36 mouse cellular contexts compared by ENCODE assay signal in genomic region chr1:177707571-177707970, GRCm38 (mm10). TPM values are rescaled to one million over a fixed set of nuclear protein-coding genes. Genes with fewer than 3 reads are reported as not detected.
"Had no signal": no experiment of that assay in that cellular context is flagged by ENCODE, and none has a peak within 500 bp of the region (broad histone marks: within the 10 kb centered on the region; RNA-seq: fewer than 3 reads in every experiment).

No protein-coding gene starts in this region.

- H3K4me3 ChIP-seq: limb, embryonic 10.5 days; limb, embryonic 12.5 days; limb, embryonic 13.5 days; limb, embryonic 15.5 days; liver, embryonic 12.5 days; liver, embryonic 13.5 days; liver, embryonic 15.5 days; lung, embryonic 15.5 days; megakaryocyte, embryonic 14.5 days; midbrain, embryonic 10.5 days; midbrain, embryonic 12.5 days; midbrain, embryonic 13.5 days; midbrain, embryonic 15.5 days; myocyte; neural tube, embryonic 12.5 days had no signal

- H3K4me1 ChIP-seq: limb, embryonic 12.5 days; lung, embryonic 15.5 days; neural tube, embryonic 12.5 days had no signal

- H3K9me3 ChIP-seq: limb, embryonic 10.5 days; limb, embryonic 15.5 days; liver, embryonic 12.5 days; liver, embryonic 15.5 days had no signal

- H3K9ac ChIP-seq: limb, embryonic 12.5 days; limb, embryonic 13.5 days; limb, embryonic 15.5 days; liver, embryonic 12.5 days; liver, embryonic 13.5 days; liver, embryonic 14.5 days; liver, embryonic 15.5 days; liver, postnatal 0 days; lung, embryonic 14.5 days; lung, embryonic 15.5 days; midbrain, embryonic 12.5 days; midbrain, embryonic 13.5 days; midbrain, embryonic 15.5 days; neural tube, embryonic 12.5 days had no signal

- DNase-seq: left cerebral cortex, postnatal 4 days; liver; liver, embryonic 13.5 days; liver, postnatal 0 days; lung, adult 18-20 months; lung, adult 2 months; lung, embryonic 14.5 days; lung, postnatal 10 days; lung, postnatal 14 days; lung, postnatal 36 days; midbrain, embryonic 14.5 days had no signal

- ATAC-seq: liver, embryonic 12.5 days; liver, postnatal 0 days; lung, postnatal 0 days; midbrain, embryonic 13.5 days; midbrain, embryonic 15.5 days; midbrain, embryonic 16.5 days had no signal

- H3K27ac ChIP-seq: limb, embryonic 10.5 days; limb, embryonic 12.5 days; limb, embryonic 13.5 days; liver, embryonic 12.5 days; liver, embryonic 13.5 days; liver, embryonic 14.5 days; liver, embryonic 15.5 days; midbrain, embryonic 10.5 days; midbrain, embryonic 12.5 days; midbrain, embryonic 13.5 days; midbrain, embryonic 15.5 days; neural tube, embryonic 12.5 days had no signal

- H3K4me2 ChIP-seq: limb, embryonic 12.5 days; limb, embryonic 13.5 days; limb, embryonic 15.5 days; liver, embryonic 11.5 days; liver, embryonic 12.5 days; liver, embryonic 13.5 days; liver, embryonic 15.5 days; lung, embryonic 14.5 days; lung, embryonic 15.5 days; midbrain, embryonic 12.5 days; midbrain, embryonic 13.5 days; midbrain, embryonic 15.5 days; neural tube, embryonic 12.5 days had no signal

- H3K27me3 ChIP-seq: limb, embryonic 12.5 days; limb, embryonic 13.5 days; limb, embryonic 15.5 days; liver, embryonic 12.5 days; liver, embryonic 13.5 days; liver, embryonic 15.5 days; lung, embryonic 15.5 days; megakaryocyte, embryonic 14.5 days; midbrain, embryonic 12.5 days; midbrain, embryonic 13.5 days; midbrain, embryonic 15.5 days; neural tube, embryonic 12.5 days had no signal

- H3K36me3 ChIP-seq: limb, embryonic 10.5 days; limb, embryonic 12.5 days; limb, embryonic 15.5 days; liver, embryonic 12.5 days; liver, embryonic 13.5 days; liver, embryonic 15.5 days; lung, embryonic 15.5 days; midbrain, embryonic 10.5 days; midbrain, embryonic 12.5 days; midbrain, embryonic 13.5 days; midbrain, embryonic 15.5 days; neural tube, embryonic 12.5 days had no signal

RNA-seq across cellular contexts. Expression of gene 1700016C15Rik, which starts 22.0 kb away (rescaled TPM):
- polyA plus RNA-seq: limb, embryonic 10.5 days; limb, embryonic 11.5 days; limb, embryonic 12.5 days; limb, embryonic 13.5 days; limb, embryonic 14.5 days; limb, embryonic 15.5 days; liver, adult 2 months; liver, embryonic 11.5 days; liver, embryonic 12.5 days; liver, embryonic 13.5 days; liver, embryonic 14.5 days; liver, embryonic 15.5 days; liver, embryonic 16.5 days; liver, postnatal 0 days; lung, adult 2 months; lung, embryonic 14.5 days; macrophage; midbrain, embryonic 10.5 days; midbrain, embryonic 12.5 days; midbrain, embryonic 13.5 days; midbrain, embryonic 15.5 days; midbrain, embryonic 16.5 days; midbrain, postnatal 0 days; myocyte; neural tube, embryonic 11.5 days had no signal
